Mouse (Mus musculus) midbrain, embryonic 10.5 days (tissue): ENCODE measurements around the gene Nrg4. TPM values are rescaled to one million over a fixed set of nuclear protein-coding genes. Genes with fewer than 3 reads are reported as not detected.

Source experiments
- DNase-seq: peaks from one replicate; pipeline ENCODE4 v3.0.0-alpha.2; 2017; ENCODE audit warnings: low spot score
- H3K27ac ChIP-seq: fragments of 300-500 bp; sonication (generic); replicated peaks from 2 replicates; pipeline ENCODE4 v1.5.1; 2016; ENCODE audit warnings: mild to moderate bottlenecking
- H3K27me3 ChIP-seq: fragments of 300-500 bp; sonication (generic); 2 replicates; pipeline ENCODE4 v1.6.1; 2016; ENCODE audit warnings: low read depth, mild to moderate bottlenecking; ENCODE audit not compliant: poor library complexity, severe bottlenecking
- H3K36me3 ChIP-seq: fragments of 300-500 bp; sonication (generic); 2 replicates; pipeline ENCODE4 v1.6.1; 2016; ENCODE audit warnings: mild to moderate bottlenecking, moderate library complexity
- H3K4me1 ChIP-seq: fragments of 300-500 bp; sonication (generic); 2 replicates; pipeline ENCODE4 v1.6.1; 2016
- H3K4me3 ChIP-seq: fragments of 300-500 bp; sonication (generic); 2 replicates; pipeline ENCODE4 v1.5.1; 2016; ENCODE audit warnings: mild to moderate bottlenecking, moderate library complexity
- H3K9me3 ChIP-seq: fragments of 300-500 bp; sonication (generic); replicated peaks from 2 replicates; pipeline ENCODE4 v1.6.1; 2016; ENCODE audit warnings: mild to moderate bottlenecking
- WGBS: fragments of 180-500 bp; shearing (Covaris S2); methylation state at CpG from one replicate; pipeline ENCODE4 v1.1.7; 2016; 5-methylcytosine and 5-hydroxymethylcytosine counted together
- polyA plus RNA-seq: library from polyadenylated mRNA; unstranded; fragments of >200 nt; fragmentation: Nextera tagmentation; extraction: Ambion mirVana; gene quantifications from 2 replicates; pipeline ENCODE4 v1.2.1, GENCODE M21; 2016

Nrg4 gene
- polyA plus RNA-seq, 1 experiment from 2014 or later: 1.0 TPM

- Histone ChIP-seq H3K27ac (no peak overlapping the region), H3K4me1 (peaks cover 10% of the 10 kb centered on the region), H3K27me3 (peaks cover 41% of the 10 kb centered on the region), H3K4me3 (no peak overlapping the region), H3K36me3 (no peaks in the 10 kb centered on the region), H3K9me3 (no peaks in the 10 kb centered on the region)
- DNase-seq: peak; percentile 22
- 45% methylated on average over 7 of the region's 7 CpGs for WGBS
These were observed 6.3 kb upstream of the Nrg4 start for GRCm38 (mm10) chr9:55332949-55333348.

- no peak for DNase-seq
- WGBS: 49% methylated on average over 5 of the region's 5 CpGs
- H3K27ac ChIP-seq: no peak overlapping the region
- H3K27me3 ChIP-seq: peaks cover 45% of the 10 kb centered on the region
- no peak overlapping the region for H3K4me3 ChIP-seq
- no peaks in the 10 kb centered on the region for H3K9me3 ChIP-seq
- H3K4me1 ChIP-seq: peaks cover 13% of the 10 kb centered on the region
- no peaks in the 10 kb centered on the region for H3K36me3 ChIP-seq
These were observed 5.8 kb upstream of the Nrg4 start for GRCm38 (mm10) chr9:55332476-55332875.

GRCm38 (mm10) chr9:55329401-55329800 lies 2.8 kb upstream of the Nrg4 start:
- Histone ChIP-seq H3K4me1 (peaks cover 35% of the 10 kb centered on the region), H3K27ac (no peak overlapping the region), H3K36me3 (no peaks in the 10 kb centered on the region), H3K4me3 (no peak overlapping the region), H3K9me3 (no peaks in the 10 kb centered on the region), H3K27me3 (peaks cover 68% of the 10 kb centered on the region)
- DNase-seq: no peak
- 78% methylated on average over 6 of the region's 6 CpGs for WGBS

- no peak overlapping the region for H3K27ac ChIP-seq
- H3K4me1 ChIP-seq: peaks cover 35% of the 10 kb centered on the region
- no peak for DNase-seq
These were observed 1.7 kb upstream of the Nrg4 start for GRCm38 (mm10) chr9:55328151-55328918.

GRCm38 (mm10) chr9:55327234-55327615 lies 581 bp upstream of the Nrg4 start:
- H3K4me1 ChIP-seq: peaks cover 29% of the 10 kb centered on the region
- H3K9me3 ChIP-seq: no peaks in the 10 kb centered on the region
- peak overlapping the region; percentile 83 for H3K4me3 ChIP-seq
- WGBS: under 1% methylated on average over 13 of the region's 13 CpGs
- H3K36me3 ChIP-seq: no peaks in the 10 kb centered on the region
- no peak for DNase-seq
- peaks cover 73% of the 10 kb centered on the region for H3K27me3 ChIP-seq
- H3K27ac ChIP-seq: peak overlapping the region; percentile 90

More at GRCm38 (mm10) chr9:55328151-55328918, 1.7 kb upstream of the Nrg4 start:
- Histone ChIP-seq H3K36me3 (no peaks in the 10 kb centered on the region), H3K4me3 (peak overlapping the region; percentile 5; the same call in 1 of the 2 replicates), H3K9me3 (no peaks in the 10 kb centered on the region), H3K27me3 (peaks cover 76% of the 10 kb centered on the region)
- WGBS: 25% methylated on average over 14 of the region's 14 CpGs

GRCm38 (mm10) chr9:55325564-55326514 lies 805 bp downstream of the Nrg4 start:
- H3K4me1 ChIP-seq: peaks cover 29% of the 10 kb centered on the region
- H3K36me3 ChIP-seq: no peaks in the 10 kb centered on the region
- no peaks in the 10 kb centered on the region for H3K9me3 ChIP-seq
- no peak for DNase-seq
- 19% methylated on average over 18 of the region's 18 CpGs for WGBS
- H3K4me3 ChIP-seq: peak overlapping the region; percentile 83
- peaks cover 60% of the 10 kb centered on the region for H3K27me3 ChIP-seq
- H3K27ac ChIP-seq: peak overlapping the region; percentile 90

- DNase-seq: peak; percentile 20
- 19% methylated on average over 1 of the region's 1 CpGs for WGBS
- Histone ChIP-seq H3K27ac (no peak overlapping the region), H3K4me3 (no peak overlapping the region), H3K36me3 (no peaks in the 10 kb centered on the region), H3K9me3 (no peaks in the 10 kb centered on the region), H3K27me3 (peaks cover 53% of the 10 kb centered on the region), H3K4me1 (peaks cover 29% of the 10 kb centered on the region)
These were observed 1.6 kb downstream of the Nrg4 start for GRCm38 (mm10) chr9:55325061-55325460.

- no peak overlapping the region for H3K4me3 ChIP-seq
- peaks cover 52% of the 10 kb centered on the region for H3K27me3 ChIP-seq
- WGBS: 55% methylated on average over 10 of the region's 10 CpGs
- H3K4me1 ChIP-seq: peaks cover 29% of the 10 kb centered on the region
- no peak for DNase-seq
- H3K36me3 ChIP-seq: no peaks in the 10 kb centered on the region
- H3K9me3 ChIP-seq: no peaks in the 10 kb centered on the region
- no peak overlapping the region for H3K27ac ChIP-seq
These were observed 2.1 kb downstream of the Nrg4 start for GRCm38 (mm10) chr9:55324516-55324915.

GRCm38 (mm10) chr9:55324085-55324484 lies 2.6 kb downstream of the Nrg4 start:
- 53% methylated on average over 8 of the region's 8 CpGs for WGBS
- H3K9me3 ChIP-seq: no peaks in the 10 kb centered on the region
- no peak overlapping the region for H3K27ac ChIP-seq
- H3K36me3 ChIP-seq: no peaks in the 10 kb centered on the region
- H3K4me3 ChIP-seq: no peak overlapping the region
- peaks cover 29% of the 10 kb centered on the region for H3K4me1 ChIP-seq
- no peak for DNase-seq
- peaks cover 47% of the 10 kb centered on the region for H3K27me3 ChIP-seq

- H3K27ac ChIP-seq: no peak overlapping the region
- 78% methylated on average over 1 of the region's 1 CpGs for WGBS
- H3K36me3 ChIP-seq: no peaks in the 10 kb centered on the region
- peaks cover 33% of the 10 kb centered on the region for H3K27me3 ChIP-seq
- no peak overlapping the region for H3K4me3 ChIP-seq
- DNase-seq: no peak
- peaks cover 23% of the 10 kb centered on the region for H3K4me1 ChIP-seq
- no peaks in the 10 kb centered on the region for H3K9me3 ChIP-seq
These were observed 4.0 kb downstream of the Nrg4 start for GRCm38 (mm10) chr9:55322641-55323040.

GRCm38 (mm10) chr9:55313619-55314261 lies 12.9 kb downstream of the Nrg4 start:
- no peaks in the 10 kb centered on the region for H3K27me3 ChIP-seq
- H3K36me3 ChIP-seq: no peaks in the 10 kb centered on the region
- DNase-seq: no peak
- no peaks in the 10 kb centered on the region for H3K9me3 ChIP-seq
- H3K4me1 ChIP-seq: no peaks in the 10 kb centered on the region
- WGBS: 72% methylated on average over 12 of the region's 12 CpGs
- H3K27ac ChIP-seq: no peak overlapping the region
- no peak overlapping the region for H3K4me3 ChIP-seq

- no peak overlapping the region for H3K4me3 ChIP-seq
These were observed 15.1 kb downstream of the Nrg4 start for GRCm38 (mm10) chr9:55311560-55311959.

More at GRCm38 (mm10) chr9:55311560-55311959, 15.1 kb downstream of the Nrg4 start:
- H3K36me3 ChIP-seq: no peaks in the 10 kb centered on the region
- peak; percentile 68 for DNase-seq
- 12% methylated on average over 5 of the region's 5 CpGs for WGBS
- no peaks in the 10 kb centered on the region for H3K27me3 ChIP-seq
- no peaks in the 10 kb centered on the region for H3K9me3 ChIP-seq
- no peak overlapping the region for H3K27ac ChIP-seq
- H3K4me1 ChIP-seq: no peaks in the 10 kb centered on the region
